Mouse (Mus musculus): ENCODE results near the gene Nfkbil1. TPM values are rescaled to one million over a fixed set of nuclear protein-coding genes. Genes with fewer than 3 reads are reported as not detected.
A peak's percentile ranks its signal among the peaks of the same experiment; 100 is the strongest.

The Nfkbil1 gene
- polyA plus RNA-seq, 1 experiment: 16.9 TPM

DNA sequence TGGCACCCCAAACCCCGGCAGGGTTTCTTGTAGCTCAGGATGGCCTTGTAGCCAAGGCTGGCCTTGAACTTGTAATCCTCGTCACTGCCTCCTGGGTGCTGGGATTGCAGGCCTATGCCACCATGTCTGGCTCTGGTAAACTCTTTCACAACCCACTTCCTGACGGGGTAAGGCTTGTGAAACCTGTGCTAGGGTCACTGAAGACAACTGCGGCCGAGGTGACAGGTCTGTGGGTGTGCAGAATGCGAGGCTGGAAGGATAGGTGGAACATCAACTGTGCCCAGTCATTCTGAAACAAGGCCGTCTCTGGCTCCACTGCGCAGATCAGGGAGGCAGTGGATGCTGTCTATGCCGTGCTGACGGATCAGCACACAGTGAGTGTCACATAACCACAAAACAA lies 4.6 kb downstream of the Nfkbil1 start:
- 66% methylated on average over 10 of the region's 10 CpGs for WGBS
- H3K4me3 ChIP-seq (ENCODE audit: extremely low read depth, insufficient read depth, insufficient read length): no peak overlapping the region
- peaks cover 13% of the 10 kb centered on the region for H3K36me3 ChIP-seq (ENCODE audit: control insufficient read depth, insufficient read depth, low read length)
- H3K27ac ChIP-seq (ENCODE audit: insufficient read depth, low read length): 0 out of 2 replicates have a peak overlapping the region, but pooled peaks have one; percentile 0
- TF ChIP-seq POLR2A (IDR thresholded peaks at IDR 0.05; ENCODE audit: low read depth, low read length): no peak
- TF ChIP-seq CTCF (IDR thresholded peaks at IDR 0.05; ENCODE audit: extremely low read depth, insufficient read depth, insufficient read length, insufficient replicate concordance): no peak
- peaks cover 16% of the 10 kb centered on the region for H3K4me1 ChIP-seq (ENCODE audit: control insufficient read depth, insufficient read depth, insufficient read length)
- no peak for DNase-seq (ENCODE audit: low read depth in 1 of 2, low spot score in 2 of 2)
- no peaks in the 10 kb centered on the region for H3K27me3 ChIP-seq (ENCODE audit: control insufficient read depth, insufficient read depth, low read length)

DNA sequence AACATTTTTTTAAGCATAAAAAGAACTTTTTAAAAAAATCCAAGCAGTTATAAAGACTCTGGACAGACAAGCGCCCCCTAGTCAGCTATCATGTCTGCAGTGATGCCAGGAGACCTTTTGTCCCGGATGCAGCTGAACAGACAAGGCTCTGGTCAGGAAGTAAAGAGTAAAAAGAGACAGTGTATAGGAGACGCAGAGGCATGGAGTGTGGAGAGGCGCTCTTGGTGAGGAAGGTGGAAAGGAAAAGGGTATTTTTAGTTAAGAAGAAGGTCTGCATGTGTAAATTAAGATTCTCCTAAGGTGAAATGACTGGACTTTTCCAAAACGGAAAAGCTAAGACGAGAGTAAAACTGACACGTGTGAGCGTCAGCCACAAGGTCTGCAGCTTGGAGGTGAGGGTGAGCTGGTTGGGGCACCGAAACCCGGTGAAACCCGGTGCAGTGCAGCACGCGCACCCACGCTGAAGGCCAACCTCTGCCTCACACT lies 9.0 kb downstream of the Nfkbil1 start:
- 57% methylated on average over 14 of the region's 14 CpGs for WGBS
- peak overlapping the region; percentile 10; the same call in 1 of the 2 replicates for H3K27ac ChIP-seq (ENCODE audit: insufficient read depth, low read length)

DNA sequence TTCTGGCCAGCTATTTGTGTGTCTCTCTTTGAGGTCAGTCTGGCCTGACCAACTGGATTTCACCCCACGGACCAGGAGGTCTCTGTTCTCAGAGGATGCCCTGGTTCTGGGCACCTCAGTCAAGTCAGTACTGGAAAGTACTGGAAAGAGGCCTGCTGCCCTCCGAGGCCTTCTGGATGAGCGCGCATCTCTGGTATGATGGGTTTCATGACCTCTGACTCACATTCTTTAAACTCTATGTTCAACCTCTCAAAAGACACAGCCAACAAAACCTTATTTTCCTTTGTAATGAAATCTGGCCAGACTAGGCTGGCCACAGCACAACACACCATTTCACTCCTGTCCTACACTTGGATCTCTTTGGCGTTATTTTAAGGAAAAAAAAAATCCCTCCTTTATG lies 10.1 kb downstream of the Nfkbil1 start:
- WGBS: 96% methylated on average over 5 of the region's 5 CpGs
- H3K36me3 ChIP-seq (ENCODE audit: control insufficient read depth, insufficient read depth, low read length): peaks cover 12% of the 10 kb centered on the region
- H3K4me1 ChIP-seq (ENCODE audit: control insufficient read depth, insufficient read depth, insufficient read length): peaks cover 21% of the 10 kb centered on the region

More for the DNA sequence above, 9.0 kb downstream of the Nfkbil1 start:
- H3K4me3 ChIP-seq (ENCODE audit: extremely low read depth, insufficient read depth, insufficient read length): no peak overlapping the region
- H3K4me1 ChIP-seq (ENCODE audit: control insufficient read depth, insufficient read depth, insufficient read length): peaks cover 17% of the 10 kb centered on the region
- H3K27me3 ChIP-seq (ENCODE audit: control insufficient read depth, insufficient read depth, low read length): no peaks in the 10 kb centered on the region
- TF ChIP-seq POLR2A (IDR thresholded peaks at IDR 0.05; ENCODE audit: low read depth, low read length) (no peak), CTCF (IDR thresholded peaks at IDR 0.05; ENCODE audit: extremely low read depth, insufficient read depth, insufficient read length, insufficient replicate concordance) (no peak)
- DNase-seq (ENCODE audit: low read depth in 1 of 2, low spot score in 2 of 2): no peak
- H3K36me3 ChIP-seq (ENCODE audit: control insufficient read depth, insufficient read depth, low read length): peaks cover 13% of the 10 kb centered on the region

DNA sequence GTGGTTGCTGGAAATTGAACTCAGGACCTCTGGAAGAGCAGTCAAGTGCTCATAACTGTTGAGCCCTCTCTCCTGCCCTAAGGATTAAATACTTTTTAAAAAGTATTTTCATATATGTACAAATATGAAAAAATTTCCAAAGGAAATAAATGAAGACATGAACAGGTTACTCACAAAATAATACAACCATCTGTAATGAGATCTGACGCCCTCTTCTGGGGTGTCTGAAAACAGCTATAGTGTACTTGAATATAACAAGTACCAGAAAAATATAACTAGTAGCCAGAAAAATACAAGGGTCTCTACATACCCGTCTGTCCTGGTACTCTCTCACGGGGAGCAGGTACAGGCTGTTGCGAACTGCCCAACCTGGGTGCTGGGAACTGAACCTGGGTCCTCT lies 11.0 kb downstream of the Nfkbil1 start:
- Histone ChIP-seq H3K4me3 (ENCODE audit: extremely low read depth, insufficient read depth, insufficient read length) (no peak overlapping the region), H3K27me3 (ENCODE audit: control insufficient read depth, insufficient read depth, low read length) (no peaks in the 10 kb centered on the region), H3K36me3 (ENCODE audit: control insufficient read depth, insufficient read depth, low read length) (peaks cover 10% of the 10 kb centered on the region), H3K27ac (ENCODE audit: insufficient read depth, low read length) (no peak overlapping the region), H3K4me1 (ENCODE audit: control insufficient read depth, insufficient read depth, insufficient read length) (peaks cover 29% of the 10 kb centered on the region)
- whole genome bisulfite sequencing: 92% methylated on average over 4 of the region's 4 CpGs
- no peak for DNase-seq (ENCODE audit: low read depth in 1 of 2, low spot score in 2 of 2)
- no peak for TF ChIP-seq POLR2A (IDR thresholded peaks at IDR 0.05; ENCODE audit: low read depth, low read length)

More for the DNA sequence above, 10.1 kb downstream of the Nfkbil1 start:
- Histone ChIP-seq H3K4me3 (ENCODE audit: extremely low read depth, insufficient read depth, insufficient read length) (no peak overlapping the region), H3K27ac (ENCODE audit: insufficient read depth, low read length) (no peak overlapping the region), H3K27me3 (ENCODE audit: control insufficient read depth, insufficient read depth, low read length) (no peaks in the 10 kb centered on the region)
- no peak for TF ChIP-seq CTCF (IDR thresholded peaks at IDR 0.05; ENCODE audit: extremely low read depth, insufficient read depth, insufficient read length, insufficient replicate concordance)
- DNase-seq (ENCODE audit: low read depth in 1 of 2, low spot score in 2 of 2): no peak

DNA sequence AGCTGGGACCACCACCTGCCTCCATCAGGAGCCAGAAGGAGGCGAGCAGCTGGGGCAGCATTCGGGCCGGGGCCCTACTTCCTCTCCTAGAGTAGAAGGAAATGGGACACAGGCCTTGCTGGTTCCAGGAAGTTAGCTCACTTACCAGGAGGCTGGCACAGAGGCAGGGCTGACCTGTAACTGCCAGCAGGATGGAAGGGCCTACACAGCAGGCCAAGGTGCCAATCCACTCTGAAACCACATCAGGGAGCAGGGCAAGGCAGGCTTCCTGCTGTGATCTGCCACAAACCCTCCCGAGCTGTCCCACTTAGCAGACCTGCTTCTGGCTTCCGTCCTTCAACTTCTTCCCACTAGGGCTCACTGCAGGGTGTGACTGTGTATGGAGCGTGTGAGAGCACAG lies 13.3 kb downstream of the Nfkbil1 start:
- peak overlapping the region; percentile 31 for H3K27ac ChIP-seq (ENCODE audit: insufficient read depth, low read length)

DNA sequence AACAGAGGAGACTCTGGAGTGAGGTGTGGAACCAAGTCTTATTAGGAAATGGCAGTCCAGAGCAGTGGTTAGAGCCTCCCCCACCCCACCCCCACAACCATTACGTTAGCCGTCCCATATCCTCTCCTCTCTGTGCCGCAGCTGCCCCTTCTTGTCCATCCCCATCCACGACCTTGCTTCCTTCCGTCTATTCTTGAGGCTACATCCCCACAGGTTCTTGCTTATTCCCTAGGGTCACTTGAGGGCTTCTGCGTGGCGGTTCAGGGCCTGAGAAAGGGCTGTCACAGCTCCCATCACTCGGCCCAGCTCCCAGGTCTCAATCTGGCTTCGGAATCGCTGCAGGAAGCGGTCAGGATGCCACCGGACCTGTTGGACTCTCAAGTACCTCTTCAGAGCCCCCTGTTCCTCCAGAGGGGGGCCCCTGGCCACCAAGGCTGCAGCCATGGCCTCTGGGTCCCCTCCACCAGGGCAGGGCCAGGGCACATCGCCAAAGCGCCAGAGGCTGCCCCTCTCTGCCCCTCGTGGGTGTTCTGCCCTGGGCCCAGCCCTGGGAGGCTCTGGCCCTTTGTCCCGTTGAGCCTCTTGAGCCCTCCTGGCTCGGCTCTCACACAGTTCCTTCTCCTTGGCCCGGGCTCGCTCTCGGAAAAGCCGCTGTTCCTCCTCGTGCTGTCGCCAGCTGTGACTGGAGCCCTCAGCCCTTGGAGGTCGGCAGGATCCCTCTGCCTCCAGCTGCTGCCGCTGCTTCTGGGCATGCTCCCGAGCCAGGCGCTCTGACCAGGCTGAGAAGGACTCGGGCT lies 15.2 kb downstream of the Nfkbil1 start, which contains the start of gene Gm16181:
Gm16181 (plus strand) TSS at position 679 of the 797 bp plus-strand sequence.
- TF ChIP-seq POLR2A (IDR thresholded peaks at IDR 0.05; ENCODE audit: low read depth, low read length) (no peak), CTCF (IDR thresholded peaks at IDR 0.05; ENCODE audit: extremely low read depth, insufficient read depth, insufficient read length, insufficient replicate concordance) (no peak)
- Histone ChIP-seq H3K27me3 (ENCODE audit: control insufficient read depth, insufficient read depth, low read length) (no peaks in the 10 kb centered on the region), H3K4me1 (ENCODE audit: control insufficient read depth, insufficient read depth, insufficient read length) (peaks cover 47% of the 10 kb centered on the region), H3K4me3 (ENCODE audit: extremely low read depth, insufficient read depth, insufficient read length) (no peak within 1 kb of the TSS), H3K27ac (ENCODE audit: insufficient read depth, low read length) (peak within 1 kb of the TSS; percentile 88), H3K36me3 (ENCODE audit: control insufficient read depth, insufficient read depth, low read length) (peaks cover 2% of the 10 kb centered on the region; the same call in 1 of the 2 replicates)
- 54% methylated on average over 28 of the region's 28 CpGs for WGBS
- peak in 1 of 2 experiments; percentile 10 for DNase-seq (ENCODE audit: low read depth in 1 of 2, low spot score in 2 of 2)

More for the DNA sequence above, 13.3 kb downstream of the Nfkbil1 start:
- H3K27me3 ChIP-seq (ENCODE audit: control insufficient read depth, insufficient read depth, low read length): no peaks in the 10 kb centered on the region
- DNase-seq (ENCODE audit: low read depth in 1 of 2, low spot score in 2 of 2): peak in 1 of 2 experiments; percentile 22
- 20% methylated on average over 6 of the region's 6 CpGs for WGBS
- H3K4me1 ChIP-seq (ENCODE audit: control insufficient read depth, insufficient read depth, insufficient read length): peaks cover 46% of the 10 kb centered on the region
- H3K36me3 ChIP-seq (ENCODE audit: control insufficient read depth, insufficient read depth, low read length): peaks cover 2% of the 10 kb centered on the region; the same call in 1 of the 2 replicates
- no peak overlapping the region for H3K4me3 ChIP-seq (ENCODE audit: extremely low read depth, insufficient read depth, insufficient read length)
- TF ChIP-seq CTCF (IDR thresholded peaks at IDR 0.05; ENCODE audit: extremely low read depth, insufficient read depth, insufficient read length, insufficient replicate concordance) (no peak), POLR2A (IDR thresholded peaks at IDR 0.05; ENCODE audit: low read depth, low read length) (no peak)

DNA sequence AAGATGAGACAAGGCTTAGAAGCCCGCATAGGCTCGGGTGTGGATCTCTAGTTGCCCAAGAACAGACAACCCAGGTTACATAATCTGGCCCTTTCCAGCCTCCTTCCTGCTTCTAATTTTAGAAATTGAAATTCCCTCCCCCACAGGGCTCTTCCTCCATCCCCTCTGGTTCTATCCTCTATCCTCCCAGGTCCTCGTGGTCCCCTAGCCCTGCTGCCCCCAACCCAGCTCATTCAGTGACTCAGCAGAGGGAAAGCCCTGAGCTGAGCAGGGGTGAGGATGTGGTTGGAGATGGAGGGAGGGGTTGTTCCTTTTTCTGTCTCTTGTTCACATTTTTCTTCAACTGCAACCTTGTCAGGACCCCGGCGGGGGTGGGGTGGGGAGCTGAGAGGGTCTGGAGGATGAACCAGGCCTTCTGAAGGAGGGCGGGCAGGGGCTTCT lies 16.0 kb downstream of the Nfkbil1 start:
- H3K4me1 ChIP-seq (ENCODE audit: control insufficient read depth, insufficient read depth, insufficient read length): peaks cover 52% of the 10 kb centered on the region
- H3K4me3 ChIP-seq (ENCODE audit: extremely low read depth, insufficient read depth, insufficient read length): no peak overlapping the region
- WGBS: 4% methylated on average over 6 of the region's 6 CpGs
- TF ChIP-seq CTCF (IDR thresholded peaks at IDR 0.05; ENCODE audit: extremely low read depth, insufficient read depth, insufficient read length, insufficient replicate concordance): no peak
- TF ChIP-seq POLR2A (IDR thresholded peaks at IDR 0.05; ENCODE audit: low read depth, low read length): no peak
- H3K36me3 ChIP-seq (ENCODE audit: control insufficient read depth, insufficient read depth, low read length): peaks cover 2% of the 10 kb centered on the region; the same call in 1 of the 2 replicates
- H3K27me3 ChIP-seq (ENCODE audit: control insufficient read depth, insufficient read depth, low read length): no peaks in the 10 kb centered on the region
- peak overlapping the region; percentile 88 for H3K27ac ChIP-seq (ENCODE audit: insufficient read depth, low read length)
- DNase-seq (ENCODE audit: low read depth in 1 of 2, low spot score in 2 of 2): peak in 1 of 2 experiments; percentile 53

Measured in spleen, adult 2 months (tissue).